Mouse (Mus musculus) forebrain, embryonic 12.5 days (tissue): ENCODE data around the gene Tshr. TPM values are rescaled to one million over a fixed set of nuclear protein-coding genes. Genes with fewer than 3 reads are reported as not detected.
A peak's percentile ranks its signal among the peaks of the same experiment; 100 is the strongest.
"Not testable (repeated sequence)": the region's sequence is repeated elsewhere in the genome, so short reads cannot be mapped to it uniquely, and the experiment has no call there.

Source experiments
- ATAC-seq: fragments of 200-750 bp; cut with Nextera tagmentation; 2 replicates; pipeline ENCODE4 v1.8.0; 2017; ENCODE audit warnings: moderate TSS enrichment; ENCODE audit not compliant: low FRiP score
- H3K27ac ChIP-seq: fragments of 300-500 bp; sonication (generic); 2 replicates; pipeline ENCODE4 v1.5.1; 2016; ENCODE audit warnings: mild to moderate bottlenecking
- H3K27me3 ChIP-seq: fragments of 300-500 bp; sonication (generic); 2 replicates; pipeline ENCODE4 v1.6.1; 2016; ENCODE audit warnings: mild to moderate bottlenecking
- H3K36me3 ChIP-seq: fragments of 300-500 bp; sonication (generic); replicated peaks from 2 replicates; pipeline ENCODE4 v1.6.1; 2016; ENCODE audit warnings: mild to moderate bottlenecking
- H3K4me1 ChIP-seq: fragments of 300-500 bp; sonication (generic); 2 replicates; pipeline ENCODE4 v1.6.1; 2016
- H3K4me2 ChIP-seq: fragments of 300-500 bp; sonication (generic); 2 replicates; pipeline ENCODE4 v1.6.1; 2016; ENCODE audit warnings: mild to moderate bottlenecking, moderate library complexity
- H3K4me3 ChIP-seq: fragments of 300-500 bp; sonication (generic); replicated peaks from 2 replicates; pipeline ENCODE4 v1.5.1; 2016; ENCODE audit warnings: mild to moderate bottlenecking
- H3K9ac ChIP-seq: fragments of 300-500 bp; sonication (generic); 2 replicates; pipeline ENCODE4 v1.6.1; 2016; ENCODE audit warnings: mild to moderate bottlenecking
- H3K9me3 ChIP-seq: fragments of 300-500 bp; sonication (generic); 2 replicates; pipeline ENCODE4 v1.6.1; 2016
- WGBS: fragments of 180-500 bp; shearing (Covaris S2); methylation state at CpG from one replicate; pipeline ENCODE4 v1.1.7; 2016; 5-methylcytosine and 5-hydroxymethylcytosine counted together
- polyA plus RNA-seq: library from polyadenylated mRNA; unstranded; fragments of >200 nt; fragmentation: Nextera tagmentation; extraction: Ambion mirVana; gene quantifications from 2 replicates; pipeline ENCODE4 v1.2.1, GENCODE M21; 2016

Gene Tshr
- polyA plus RNA-seq, result 0.92 and 1.2 TPM in 2 replicates

DNA sequence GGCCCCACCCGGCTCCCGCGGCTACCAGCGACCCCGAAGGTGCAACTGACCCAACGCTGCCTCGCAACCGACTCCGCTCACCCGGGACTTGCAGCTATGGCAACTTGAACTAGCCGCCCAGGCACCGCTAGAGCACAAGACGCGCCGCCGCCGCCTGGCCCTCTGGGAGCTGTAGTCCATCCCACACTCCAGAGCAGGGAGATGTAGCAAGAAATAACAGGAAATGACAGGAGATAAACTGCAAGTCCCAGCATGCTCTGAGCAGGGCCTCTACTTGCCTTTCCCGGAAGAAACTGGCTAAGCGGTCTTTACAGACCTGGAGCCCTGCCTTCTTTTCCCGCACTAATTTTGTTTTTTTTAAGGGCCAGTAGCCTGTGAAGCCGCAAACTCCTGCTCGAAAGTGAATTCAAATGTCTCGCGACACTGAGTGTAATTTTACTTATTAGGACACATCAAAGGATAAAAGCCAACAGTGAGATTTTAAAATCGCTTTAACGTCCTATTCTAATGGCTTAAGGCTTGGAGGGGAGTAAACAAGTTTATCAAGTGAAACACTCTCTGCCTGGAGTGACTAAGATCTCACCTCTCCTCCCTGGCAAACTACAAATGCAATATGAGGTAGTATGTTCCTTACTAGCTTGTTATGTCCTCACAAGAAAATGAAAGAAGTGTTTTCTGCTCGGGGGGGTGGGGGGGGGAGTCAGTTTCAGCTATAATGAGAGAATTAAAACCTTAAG, at the start of gene Tshr, which contains the start of gene Cep128:
TSS of gene Tshr (plus strand) at position 283 of the 737 bp plus-strand sequence.
TSS of gene Cep128 (minus strand) at position 129 of the 737 bp plus-strand sequence.
- H3K9ac ChIP-seq, result peak within 1 kb of the TSS; percentile 65
- no peaks in the 10 kb centered on the region for H3K36me3 ChIP-seq
- H3K9me3 ChIP-seq, result no peaks in the 10 kb centered on the region
- H3K4me3 ChIP-seq, result peak within 1 kb of the TSS; percentile 68
- WGBS, result 1% methylated on average over 27 of the region's 27 CpGs
- no peaks in the 10 kb centered on the region for H3K27me3 ChIP-seq
- H3K4me2 ChIP-seq, result peak within 1 kb of the TSS; percentile 89
- peak; percentile 100 for ATAC-seq
- peaks cover 11% of the 10 kb centered on the region for H3K4me1 ChIP-seq
- 0 out of 2 replicates have a peak within 1 kb of the TSS, but pooled peaks have one; percentile 8 for H3K27ac ChIP-seq

DNA sequence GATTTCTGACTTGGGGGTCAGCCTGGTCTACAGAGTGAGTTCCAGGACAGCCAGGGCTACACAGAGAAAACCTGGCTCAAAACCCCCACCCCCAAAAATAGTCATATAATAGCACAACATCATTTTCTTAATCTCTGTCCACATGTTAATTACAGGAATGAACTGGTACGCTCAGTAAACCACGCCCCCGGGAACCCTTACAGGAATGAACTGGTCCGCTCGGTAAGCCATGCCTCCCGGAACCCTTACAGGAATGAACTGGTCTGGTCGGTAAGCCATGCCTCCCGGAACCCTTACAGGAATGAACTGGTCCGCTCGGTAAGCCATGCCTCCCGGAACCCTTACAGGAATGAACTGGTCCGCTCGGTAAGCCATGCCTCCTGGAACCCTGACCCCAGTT, 45.7 kb upstream of the Tshr start:
- not testable (repeated sequence) for H3K4me1 ChIP-seq, H3K4me2 ChIP-seq, H3K27ac ChIP-seq, H3K9me3 ChIP-seq, ATAC-seq, H3K4me3 ChIP-seq, H3K27me3 ChIP-seq, H3K9ac ChIP-seq, H3K36me3 ChIP-seq
- 95% methylated on average over 13 of the region's 13 CpGs for WGBS

GRCm38 (mm10) chr12:91353783-91354182, 30.6 kb upstream of the Tshr start:
- Histone ChIP-seq H3K27me3 (no peaks in the 10 kb centered on the region), H3K4me2 (no peak overlapping the region), H3K27ac (no peak overlapping the region), H3K4me1 (no peaks in the 10 kb centered on the region), H3K9me3 (no peaks in the 10 kb centered on the region), H3K9ac (no peak overlapping the region), H3K4me3 (no peak overlapping the region), H3K36me3 (no peaks in the 10 kb centered on the region)
- WGBS, result 84% methylated on average over 8 of the region's 8 CpGs
- ATAC-seq, result no peak

DNA sequence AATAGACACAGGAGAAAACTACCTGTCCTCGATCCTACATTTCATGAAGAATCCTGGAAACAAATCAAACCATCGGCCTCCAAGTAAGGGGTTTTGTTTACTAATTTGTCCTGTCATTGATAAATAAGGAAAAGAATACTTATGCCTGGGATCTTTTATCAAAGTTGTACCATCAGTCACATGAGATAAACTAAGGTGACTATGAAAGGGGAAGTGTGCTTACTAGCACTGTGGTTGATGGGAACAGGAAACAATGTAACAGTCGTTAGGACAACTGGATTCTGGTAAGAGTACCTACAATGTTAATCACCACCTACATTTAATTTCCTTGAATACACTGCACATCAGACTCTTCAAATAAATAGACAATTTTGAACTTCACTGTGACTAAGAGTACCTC, 15.2 kb upstream of the Tshr start:
- no peak overlapping the region for H3K4me2 ChIP-seq
- no peak for ATAC-seq
- H3K27me3 ChIP-seq, result no peaks in the 10 kb centered on the region
- no peak overlapping the region for H3K4me3 ChIP-seq
- H3K27ac ChIP-seq, result no peak overlapping the region
- peaks cover 15% of the 10 kb centered on the region for H3K36me3 ChIP-seq
- H3K9ac ChIP-seq, result no peak overlapping the region
- WGBS, result 93% methylated on average over 3 of the region's 3 CpGs
- no peaks in the 10 kb centered on the region for H3K9me3 ChIP-seq
- no peaks in the 10 kb centered on the region for H3K4me1 ChIP-seq

DNA sequence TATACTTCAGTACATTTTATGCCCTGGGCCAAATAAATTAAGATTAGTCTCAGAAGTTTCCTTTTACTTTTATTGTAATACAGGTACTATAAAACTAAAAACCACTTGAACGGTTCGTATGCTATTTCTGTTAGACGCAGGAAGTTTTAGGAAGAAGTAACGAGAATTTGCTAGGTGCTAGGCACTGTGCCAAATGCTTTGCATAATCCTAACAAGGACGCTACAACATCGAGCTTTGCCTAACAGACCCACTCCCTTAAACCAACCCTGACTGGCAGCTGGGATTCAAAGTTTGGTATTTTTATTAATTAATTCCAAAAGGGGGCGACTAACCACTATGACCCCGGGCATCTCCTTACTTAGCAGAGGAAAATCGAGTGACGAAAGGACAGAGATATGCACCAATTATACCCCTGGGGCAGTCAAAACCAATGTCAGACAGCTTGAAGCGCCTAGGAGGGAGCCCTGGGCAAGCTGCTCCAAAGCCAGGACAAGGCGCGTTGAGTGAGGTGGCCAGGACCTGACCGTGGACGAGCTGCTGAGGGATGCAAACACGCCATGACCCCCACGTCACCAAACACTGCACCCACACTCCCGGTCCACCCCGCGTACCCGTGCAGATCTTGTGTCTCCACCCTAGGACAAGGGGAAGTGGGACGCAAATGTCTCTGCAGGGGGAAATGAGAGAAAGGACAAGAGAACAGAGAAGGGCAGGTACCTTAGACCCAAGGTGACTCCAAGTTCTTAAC, 673 bp upstream of the Tshr start:
- 6% methylated on average over 22 of the region's 22 CpGs for WGBS
- H3K27me3 ChIP-seq, result no peaks in the 10 kb centered on the region
- H3K36me3 ChIP-seq, result no peaks in the 10 kb centered on the region
- H3K9me3 ChIP-seq, result no peaks in the 10 kb centered on the region
- H3K4me2 ChIP-seq, result peak overlapping the region; percentile 89
- H3K27ac ChIP-seq, result no peak overlapping the region
- peak overlapping the region; percentile 68 for H3K4me3 ChIP-seq
- H3K9ac ChIP-seq, result peak overlapping the region; percentile 65
- H3K4me1 ChIP-seq, result peaks cover 11% of the 10 kb centered on the region
- ATAC-seq, result peak; percentile 75

GRCm38 (mm10) chr12:91400232-91401048, 16.1 kb downstream of the Tshr start:
- H3K27me3 ChIP-seq, result peaks cover 37% of the 10 kb centered on the region
- ATAC-seq, result peak; percentile 90
- peak overlapping the region; percentile 47 for H3K4me3 ChIP-seq
- H3K36me3 ChIP-seq, result no peaks in the 10 kb centered on the region
- peaks cover 10% of the 10 kb centered on the region for H3K4me1 ChIP-seq
- no peak overlapping the region for H3K27ac ChIP-seq
- no peaks in the 10 kb centered on the region for H3K9me3 ChIP-seq
- under 1% methylated on average over 38 of the region's 38 CpGs for WGBS
- H3K4me2 ChIP-seq, result peak overlapping the region; percentile 80
- peak overlapping the region; percentile 49 for H3K9ac ChIP-seq

DNA sequence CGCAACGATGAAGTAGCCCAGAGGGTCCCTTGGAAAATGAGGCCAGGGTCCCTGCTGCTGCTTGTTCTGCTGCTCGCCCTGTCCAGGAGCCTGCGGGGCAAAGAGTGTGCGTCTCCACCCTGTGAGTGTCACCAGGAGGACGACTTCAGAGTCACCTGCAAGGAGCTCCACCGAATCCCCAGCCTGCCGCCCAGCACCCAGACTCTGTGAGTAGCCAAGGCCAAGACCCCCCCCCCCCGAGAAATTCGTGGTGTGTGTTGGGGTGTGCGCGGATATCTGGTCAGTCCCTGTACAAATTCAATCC, 16.6 kb downstream of the Tshr start:
- Histone ChIP-seq H3K27ac (no peak overlapping the region), H3K9ac (peak overlapping the region; percentile 49), H3K4me2 (peak overlapping the region; percentile 80), H3K4me1 (peaks cover 10% of the 10 kb centered on the region), H3K36me3 (no peaks in the 10 kb centered on the region), H3K4me3 (peak overlapping the region; percentile 47), H3K27me3 (peaks cover 37% of the 10 kb centered on the region), H3K9me3 (no peaks in the 10 kb centered on the region)
- 4% methylated on average over 12 of the region's 12 CpGs for WGBS
- ATAC-seq, result no peak

GRCm38 (mm10) chr12:91410306-91410705, 25.9 kb downstream of the Tshr start:
- Histone ChIP-seq H3K27me3 (no peaks in the 10 kb centered on the region), H3K4me3 (no peak overlapping the region), H3K4me1 (peaks cover 18% of the 10 kb centered on the region; the same call in 1 of the 2 replicates), H3K4me2 (no peak overlapping the region), H3K9ac (no peak overlapping the region), H3K9me3 (no peaks in the 10 kb centered on the region), H3K36me3 (no peaks in the 10 kb centered on the region), H3K27ac (no peak overlapping the region)
- 67% methylated on average over 4 of the region's 4 CpGs for WGBS
- no peak for ATAC-seq

GRCm38 (mm10) chr12:91412461-91413182, 28.3 kb downstream of the Tshr start:
- peak overlapping the region; percentile 71 for H3K27ac ChIP-seq
- no peaks in the 10 kb centered on the region for H3K27me3 ChIP-seq
- H3K4me1 ChIP-seq, result peaks cover 18% of the 10 kb centered on the region; the same call in 1 of the 2 replicates
- H3K9me3 ChIP-seq, result no peaks in the 10 kb centered on the region
- H3K4me3 ChIP-seq, result no peak overlapping the region
- 27% methylated on average over 7 of the region's 7 CpGs for WGBS
- H3K36me3 ChIP-seq, result no peaks in the 10 kb centered on the region
- peak; percentile 87 for ATAC-seq
- 0 out of 2 replicates have a peak overlapping the region, but pooled peaks have one; percentile 4 for H3K4me2 ChIP-seq
- no peak overlapping the region for H3K9ac ChIP-seq

DNA sequence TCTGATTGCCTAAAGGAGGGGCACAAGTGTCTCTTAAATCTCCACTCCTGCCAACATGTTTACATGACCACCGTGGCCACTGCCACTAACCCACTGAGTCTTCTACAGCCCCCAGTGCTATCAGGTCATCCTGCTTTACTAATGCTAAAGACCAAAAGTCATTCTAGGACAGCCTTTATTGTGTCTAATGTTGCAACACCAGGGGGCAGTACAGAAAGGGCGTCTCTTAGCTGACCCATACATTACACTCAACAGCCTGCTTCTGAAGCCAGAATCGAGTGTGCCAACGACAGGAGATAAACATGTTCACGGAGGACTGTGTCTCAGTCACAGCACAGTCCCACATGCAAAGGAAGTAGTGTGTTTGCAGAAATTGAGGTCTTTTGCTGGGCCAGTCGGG, 30.7 kb downstream of the Tshr start:
- H3K27ac ChIP-seq, result no peak overlapping the region
- H3K9me3 ChIP-seq, result no peaks in the 10 kb centered on the region
- peaks cover 18% of the 10 kb centered on the region; the same call in 1 of the 2 replicates for H3K4me1 ChIP-seq
- no peak overlapping the region for H3K4me2 ChIP-seq
- H3K27me3 ChIP-seq, result no peaks in the 10 kb centered on the region
- WGBS, result 82% methylated on average over 6 of the region's 6 CpGs
- ATAC-seq, result no peak
- H3K4me3 ChIP-seq, result no peak overlapping the region
- no peaks in the 10 kb centered on the region for H3K36me3 ChIP-seq
- no peak overlapping the region for H3K9ac ChIP-seq

- Histone ChIP-seq H3K36me3 (no peaks in the 10 kb centered on the region), H3K9me3 (no peaks in the 10 kb centered on the region), H3K4me2 (no peak overlapping the region), H3K4me1 (peaks cover 18% of the 10 kb centered on the region; the same call in 1 of the 2 replicates), H3K27me3 (no peaks in the 10 kb centered on the region), H3K9ac (no peak overlapping the region), H3K27ac (no peak overlapping the region), H3K4me3 (no peak overlapping the region)
- no peak for ATAC-seq
- 83% methylated on average over 7 of the region's 7 CpGs for WGBS
Observed at GRCm38 (mm10) chr12:91416828-91417227, 32.5 kb downstream of the Tshr start.
